8 mouse cellular contexts compared by ENCODE assay signal in genomic region chr17:31242764-31243163, GRCm38 (mm10). TPM values are rescaled to one million over a fixed set of nuclear protein-coding genes. Genes with fewer than 3 reads are reported as not detected.
DNase-seq lines count a peak whose midpoint lies in the region; ATAC-seq and TF ChIP-seq lines count a peak whose summit lies in the region.
"Had no signal": no experiment of that assay in that cellular context is flagged by ENCODE, and none has a peak within 500 bp of the region (broad histone marks: within the 10 kb centered on the region; RNA-seq: fewer than 3 reads in every experiment).

No protein-coding gene starts in this region.

- H3K4me2 ChIP-seq in kidney, embryonic 14.5 days (replicated peaks; ENCODE audit: low read depth, low read length), result no peak overlapping the region
- no peak overlapping the region for H3K4me2 ChIP-seq in hindbrain, embryonic 16.5 days (ENCODE audit: low read length)
- H3K4me2 ChIP-seq: forebrain, embryonic 13.5 days had no signal

- no peak for DNase-seq in kidney, adult 2 months
- no peak for DNase-seq in testis, postnatal 10 days (ENCODE audit: low spot score)
- no peak for DNase-seq in c-Kit-positive CD71-positive TER-119-positive erythroid progenitor cells, embryonic 14.5 days (ENCODE audit: low spot score)

- TF ChIP-seq POLR2A in kidney, adult 2 months (IDR thresholded peaks at IDR 0.05; ENCODE audit: low read depth, low read length), result no peak
- no peak for TF ChIP-seq POLR2A in testis, adult 2 months (IDR thresholded peaks at IDR 0.05; ENCODE audit: control insufficient read depth, low read depth, low read length)
- TF ChIP-seq POLR2A in bone marrow, adult 2 months (IDR thresholded peaks at IDR 0.05; ENCODE audit: borderline replicate concordance, control insufficient read depth, low read depth, low read length), result no peak

- H3K36me3 ChIP-seq in kidney, adult 2 months (ENCODE audit: control insufficient read depth, insufficient read depth, low read length), result no peaks in the 10 kb centered on the region
- H3K36me3 ChIP-seq in kidney, embryonic 14.5 days (ENCODE audit: control insufficient read depth, insufficient read depth, low read length), result no peaks in the 10 kb centered on the region
- H3K36me3 ChIP-seq in testis, adult 2 months (ENCODE audit: control insufficient read depth, insufficient read depth, low read length), result no peaks in the 10 kb centered on the region
- H3K36me3 ChIP-seq in hindbrain, embryonic 16.5 days (ENCODE audit: control insufficient read depth, insufficient read depth, low read length), result no peaks in the 10 kb centered on the region

- peak; percentile 43 for TF ChIP-seq CTCF in kidney, adult 2 months (conservative IDR thresholded peaks at IDR 0.05; ENCODE audit: insufficient read depth, insufficient read length, low read depth, low read length)
- peak; percentile 44; the same call in 1 of the 2 replicates for TF ChIP-seq CTCF in testis, adult 2 months (IDR thresholded peaks at IDR 0.05; ENCODE audit: control insufficient read depth, insufficient read depth, insufficient replicate concordance, low read depth, low read length)
- TF ChIP-seq CTCF in bone marrow, adult 2 months (IDR thresholded peaks at IDR 0.05; ENCODE audit: control insufficient read depth, insufficient read depth, low read length), result peak; percentile 49

- H3K27ac ChIP-seq in kidney, adult 2 months (ENCODE audit: insufficient read depth, low read depth, low read length), result no peak overlapping the region
- no peak overlapping the region for H3K27ac ChIP-seq in kidney, embryonic 14.5 days (ENCODE audit: low read depth, low read length)
- H3K27ac ChIP-seq in testis, adult 2 months (ENCODE audit: control insufficient read depth, insufficient read depth, low read depth, low read length), result no peak overlapping the region
- H3K27ac ChIP-seq in bone marrow, adult 2 months (ENCODE audit: control insufficient read depth, insufficient read depth, low read depth, low read length, poor library complexity), result no peak overlapping the region
- no peak overlapping the region for H3K27ac ChIP-seq in hindbrain, embryonic 16.5 days (ENCODE audit: low read depth, low read length)
- H3K27ac ChIP-seq: forebrain, embryonic 13.5 days had no signal

- WGBS in kidney, adult 2 months, result 0% methylated on average over 1 of the region's 1 CpGs
- WGBS in kidney, embryonic 14.5 days, result 0% methylated on average over 1 of the region's 1 CpGs
- 0% methylated on average over 1 of the region's 1 CpGs for WGBS in bone marrow, adult 2 months
- 0% methylated on average over 1 of the region's 1 CpGs for WGBS in hindbrain, embryonic 16.5 days

- H3K27me3 ChIP-seq in kidney, adult 2 months (replicated peaks; ENCODE audit: control insufficient read depth, insufficient read depth, low read length), result no peaks in the 10 kb centered on the region
- no peaks in the 10 kb centered on the region for H3K27me3 ChIP-seq in kidney, embryonic 14.5 days (ENCODE audit: control insufficient read depth, insufficient read depth, low read length)
- no peaks in the 10 kb centered on the region for H3K27me3 ChIP-seq in testis, adult 2 months (ENCODE audit: control insufficient read depth, insufficient read depth, low read length)
- no peaks in the 10 kb centered on the region for H3K27me3 ChIP-seq in hindbrain, embryonic 16.5 days (replicated peaks; ENCODE audit: control insufficient read depth, insufficient read depth, low read length)
- H3K27me3 ChIP-seq: forebrain, embryonic 13.5 days had no signal

- H3K9me3 ChIP-seq in kidney, embryonic 14.5 days (ENCODE audit: control insufficient read depth, low read length), result no peaks in the 10 kb centered on the region
- no peaks in the 10 kb centered on the region for H3K9me3 ChIP-seq in hindbrain, embryonic 16.5 days (ENCODE audit: control insufficient read depth, low read length)
- H3K9me3 ChIP-seq: forebrain, embryonic 13.5 days had no signal

- no peak for ATAC-seq in kidney, embryonic 14.5 days (ENCODE audit: low FRiP score, low TSS enrichment)
- no peak for ATAC-seq in hindbrain, embryonic 16.5 days
- ATAC-seq: forebrain, embryonic 13.5 days had no signal

- no peak overlapping the region for H3K9ac ChIP-seq in kidney, embryonic 14.5 days (ENCODE audit: low read depth, low read length)
- no peak overlapping the region for H3K9ac ChIP-seq in hindbrain, embryonic 16.5 days (ENCODE audit: low read depth, low read length)
- H3K9ac ChIP-seq: forebrain, embryonic 13.5 days had no signal

- no peak overlapping the region for H3K4me3 ChIP-seq in kidney, adult 2 months (ENCODE audit: insufficient read depth, low read depth, low read length)
- no peak overlapping the region for H3K4me3 ChIP-seq in kidney, embryonic 14.5 days (ENCODE audit: low read length)
- H3K4me3 ChIP-seq in testis, adult 2 months (ENCODE audit: control insufficient read depth, low read depth, low read length), result no peak overlapping the region
- no peak overlapping the region for H3K4me3 ChIP-seq in bone marrow, adult 2 months (replicated peaks; ENCODE audit: control insufficient read depth, low read depth, low read length)
- no peak overlapping the region for H3K4me3 ChIP-seq in hindbrain, embryonic 16.5 days (ENCODE audit: low read length)
- H3K4me3 ChIP-seq: forebrain, embryonic 13.5 days had no signal

- H3K4me1 ChIP-seq in kidney, adult 2 months (ENCODE audit: control insufficient read depth, insufficient read depth, low read length), result no peaks in the 10 kb centered on the region
- no peaks in the 10 kb centered on the region for H3K4me1 ChIP-seq in kidney, embryonic 14.5 days (ENCODE audit: control insufficient read depth, insufficient read depth, low read length)
- peaks cover 6% of the 10 kb centered on the region for H3K4me1 ChIP-seq in testis, adult 2 months (ENCODE audit: control insufficient read depth, insufficient read depth, low read length)
- H3K4me1 ChIP-seq in bone marrow, adult 2 months (ENCODE audit: control insufficient read depth, insufficient read depth, low read length), result peaks cover 2% of the 10 kb centered on the region; the same call in 1 of the 2 replicates
- no peaks in the 10 kb centered on the region for H3K4me1 ChIP-seq in hindbrain, embryonic 16.5 days (ENCODE audit: control insufficient read depth, insufficient read depth, low read depth, low read length)
- H3K4me1 ChIP-seq: forebrain, embryonic 13.5 days had no signal

RNA-seq across cellular contexts. Expression of gene Rsph1, which starts 34.4 kb away (rescaled TPM):
- 0.73 and 1.1 TPM in 2 replicates for polyA plus RNA-seq in kidney, adult 2 months (2012; rRNA removed)
- 1.2 and 1.6 TPM in 2 replicates for polyA plus RNA-seq in kidney, embryonic 14.5 days (2014; fragmentation: Nextera tagmentation; extraction: Ambion mirVana)
- polyA plus RNA-seq in testis, adult 2 months (2012; rRNA removed), result 550 and 601 TPM in 2 replicates
- 5.8 and 10.4 TPM in 2 replicates for polyA plus RNA-seq in bone marrow, adult 2 months (2011; ENCODE audit: insufficient read depth, insufficient read length, low replicate concordance, missing spikeins)
- 6.4 and 8.8 TPM in 2 replicates for polyA plus RNA-seq in hindbrain, embryonic 16.5 days (2015; fragmentation: Nextera tagmentation; extraction: Ambion mirVana)

RNA-seq across cellular contexts. Expression of gene Ubash3a, which starts 35.1 kb away (rescaled TPM):
- 0.15 and 1.6 TPM in 2 replicates for polyA plus RNA-seq in kidney, adult 2 months (2012; rRNA removed)
- 0.14 and 0.40 TPM in 2 replicates for polyA plus RNA-seq in kidney, embryonic 14.5 days (2014; fragmentation: Nextera tagmentation; extraction: Ambion mirVana)
- 0.54 and 0.85 TPM in 2 replicates for polyA plus RNA-seq in testis, adult 2 months (2012; rRNA removed)
- 7.3 and 13.0 TPM in 2 replicates for polyA plus RNA-seq in bone marrow, adult 2 months (2011; ENCODE audit: insufficient read depth, insufficient read length, low replicate concordance, missing spikeins)
- 0.15 TPM in 1 of 2 replicates, not detected in the other for polyA plus RNA-seq in hindbrain, embryonic 16.5 days (2015; fragmentation: Nextera tagmentation; extraction: Ambion mirVana)

RNA-seq across cellular contexts. Expression of gene Slc37a1, which starts 43.8 kb away (rescaled TPM):
- polyA plus RNA-seq in kidney, adult 2 months (2012; rRNA removed), result 6.3 and 6.5 TPM in 2 replicates
- 3.0 and 3.3 TPM in 2 replicates for polyA plus RNA-seq in kidney, embryonic 14.5 days (2014; fragmentation: Nextera tagmentation; extraction: Ambion mirVana)
- 7.2 and 7.7 TPM in 2 replicates for polyA plus RNA-seq in testis, adult 2 months (2012; rRNA removed)
- 5.5 and 21.9 TPM in 2 replicates for polyA plus RNA-seq in bone marrow, adult 2 months (2011; ENCODE audit: insufficient read depth, insufficient read length, low replicate concordance, missing spikeins)
- polyA plus RNA-seq in hindbrain, embryonic 16.5 days (2015; fragmentation: Nextera tagmentation; extraction: Ambion mirVana), result 8.6 and 10.9 TPM in 2 replicates

RNA-seq across cellular contexts. Expression of gene Tmprss3, which starts 44.0 kb away (rescaled TPM):
- polyA plus RNA-seq in kidney, adult 2 months (2012; rRNA removed), result 0.03 TPM in 1 of 2 replicates, not detected in the other
- not detected in 2 replicates for polyA plus RNA-seq in kidney, embryonic 14.5 days (2014; fragmentation: Nextera tagmentation; extraction: Ambion mirVana)
- 0.04 and 0.11 TPM in 2 replicates for polyA plus RNA-seq in testis, adult 2 months (2012; rRNA removed)
- polyA plus RNA-seq in bone marrow, adult 2 months (2011; ENCODE audit: insufficient read depth, insufficient read length, low replicate concordance, missing spikeins), result 4.2 and 4.3 TPM in 2 replicates
- polyA plus RNA-seq in hindbrain, embryonic 16.5 days (2015; fragmentation: Nextera tagmentation; extraction: Ambion mirVana), result not detected in 2 replicates
- polyA plus RNA-seq: forebrain, embryonic 13.5 days had no signal

Comparison
In these comparisons a context has a peak if more than half of its experiments do, and no peak if none do; other contexts are left out.
1. RNA of gene Rsph1, which starts 34.4 kb away (polyA plus RNA-seq): 550 to 601 TPM in testis, adult 2 months; 5.8 to 10.4 TPM in bone marrow, adult 2 months, 6.4 to 8.8 TPM in hindbrain, embryonic 16.5 days, 1.2 to 1.6 TPM in kidney, embryonic 14.5 days and 0.73 to 1.1 TPM in kidney, adult 2 months; every median in the first group is over 10 times any median in the second.
2. Peak in every context shown above with its lines, with median percentiles within 50 percentile points of each other: CTCF ChIP-seq.